Mouse (Mus musculus): Measurements from ENCODE around the gene Mpc1.
"Not testable (repeated sequence)": the region's sequence is repeated elsewhere in the genome, so short reads cannot be mapped to it uniquely, and the experiment has no call there.

Mpc1 gene

DNA sequence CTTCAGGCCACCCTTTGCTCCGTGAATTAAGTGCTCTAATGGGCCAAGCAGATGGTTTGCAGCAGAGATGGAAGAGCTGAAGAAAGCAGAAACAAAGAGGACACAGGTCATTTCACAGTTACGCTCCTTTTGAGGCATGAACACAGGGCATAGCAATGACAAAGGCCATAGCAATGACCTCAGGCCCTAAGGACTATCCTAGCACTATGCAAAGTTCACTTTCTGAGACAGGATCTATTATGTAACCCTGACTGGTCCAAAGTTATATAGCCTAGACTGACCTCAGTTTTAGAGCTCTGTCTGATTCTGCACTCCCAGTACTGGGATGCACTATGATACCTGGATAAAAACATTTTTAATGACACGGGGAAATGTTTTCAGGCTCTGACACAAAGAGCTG is 4.3 kb upstream of the Mpc1 start:
- DNase-seq (ENCODE audit: low read depth, low spot score) = no peak

GRCm38 (mm10) chr17:8283526-8284253 is 986 bp downstream of the Mpc1 start:
- peak; percentile 98 for DNase-seq (ENCODE audit: low read depth, low spot score)

DNA sequence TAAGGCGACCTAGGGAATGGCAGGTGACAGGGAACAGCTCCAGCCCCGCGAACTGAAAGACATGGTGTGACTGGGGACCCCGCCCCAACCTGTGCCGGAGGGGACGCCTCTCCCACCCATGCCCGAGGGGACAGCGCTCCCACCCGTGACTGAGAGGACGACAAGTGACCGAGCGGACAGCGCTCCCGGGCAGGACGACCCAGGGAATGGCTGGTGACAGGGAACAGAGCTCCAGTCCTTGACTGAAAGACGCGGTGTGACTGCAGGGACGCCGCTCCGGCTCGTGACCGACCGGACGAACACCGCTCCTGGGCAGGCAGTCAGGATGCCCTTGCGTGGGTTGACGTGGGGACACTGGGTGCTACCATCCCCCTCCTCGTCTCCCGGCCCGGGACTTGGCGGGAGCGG is 1.6 kb downstream of the Mpc1 start:
- DNase-seq (ENCODE audit: low read depth, low spot score) = no peak

- no peak for DNase-seq (ENCODE audit: low read depth, low spot score)
Measured at GRCm38 (mm10) chr17:8285056-8285455, 2.4 kb downstream of the Mpc1 start.

DNA sequence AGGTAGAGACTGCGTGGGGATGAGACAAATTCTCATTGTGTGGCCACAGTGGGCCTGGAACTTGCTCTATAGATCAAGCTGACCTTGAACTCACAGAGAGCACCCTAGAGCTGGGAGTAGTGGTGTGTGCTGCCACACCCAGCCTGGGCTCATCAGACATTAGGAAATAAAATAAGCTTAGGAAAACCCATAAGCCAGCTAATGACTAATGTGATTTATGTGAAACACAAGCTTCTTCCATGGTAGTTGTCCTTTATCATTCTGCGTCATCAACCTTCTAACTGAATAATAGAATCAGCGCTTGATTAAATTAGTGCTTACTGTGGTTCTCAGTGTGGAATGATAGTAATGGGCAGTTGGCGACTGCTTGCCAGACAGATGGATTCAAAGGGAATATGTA is 4.3 kb downstream of the Mpc1 start:
- DNase-seq (ENCODE audit: low read depth, low spot score) = no peak

DNA sequence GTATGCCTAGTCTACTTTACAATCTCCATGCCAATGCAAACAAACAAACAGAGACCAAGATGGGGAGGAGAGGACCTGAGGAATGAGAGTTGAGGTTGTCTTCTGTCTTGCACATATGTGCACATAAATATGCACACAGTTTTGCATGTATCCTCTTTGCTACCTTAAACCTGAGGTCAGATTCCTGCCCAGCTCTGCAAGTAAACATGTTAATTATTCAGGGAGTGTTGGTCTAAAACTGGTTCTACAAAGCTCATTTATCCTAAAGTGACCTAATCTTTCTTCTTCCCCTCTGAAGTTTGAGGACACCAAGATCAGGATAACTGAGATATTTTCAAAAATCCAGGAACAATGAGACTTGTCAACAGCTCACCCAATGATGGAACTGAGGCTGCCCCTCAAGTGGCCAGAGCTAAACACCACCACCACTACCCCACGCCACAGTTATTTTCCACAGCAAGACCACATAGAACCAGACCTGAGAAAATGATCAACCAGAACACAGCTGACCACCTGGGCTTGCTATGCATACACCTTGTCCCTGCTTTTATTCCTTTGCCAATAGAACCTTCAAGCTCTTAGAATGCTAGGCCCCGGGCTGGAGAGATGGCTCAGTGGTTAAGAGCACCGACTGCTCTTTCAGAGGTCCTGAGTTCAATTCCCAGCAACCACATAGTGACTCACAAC is 7.4 kb downstream of the Mpc1 start:
- DNase-seq (ENCODE audit: low read depth, low spot score) = no peak

GRCm38 (mm10) chr17:8290736-8291135 is 8.0 kb downstream of the Mpc1 start:
- DNase-seq (ENCODE audit: low read depth, low spot score) = no peak

DNA sequence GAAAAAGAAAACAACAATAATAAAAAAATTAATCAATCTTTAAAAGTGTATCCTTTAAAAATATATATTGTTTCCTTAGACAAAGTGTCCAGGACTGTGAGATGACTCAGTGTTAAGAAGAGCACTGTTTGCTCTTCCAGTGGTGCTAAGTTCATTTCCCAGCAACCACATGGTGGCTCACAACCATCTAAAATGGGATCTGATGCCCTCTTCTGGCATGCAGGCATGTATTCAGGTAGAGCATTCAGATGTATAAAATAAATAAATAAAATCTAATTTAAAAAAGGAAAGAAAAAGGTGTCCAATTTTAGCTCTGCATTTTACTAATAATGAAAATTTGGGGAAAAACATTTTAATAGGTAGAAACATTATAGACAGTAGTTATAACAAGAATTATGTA is 13.1 kb downstream of the Mpc1 start:
- DNase-seq (ENCODE audit: low read depth, low spot score) = no peak

DNA sequence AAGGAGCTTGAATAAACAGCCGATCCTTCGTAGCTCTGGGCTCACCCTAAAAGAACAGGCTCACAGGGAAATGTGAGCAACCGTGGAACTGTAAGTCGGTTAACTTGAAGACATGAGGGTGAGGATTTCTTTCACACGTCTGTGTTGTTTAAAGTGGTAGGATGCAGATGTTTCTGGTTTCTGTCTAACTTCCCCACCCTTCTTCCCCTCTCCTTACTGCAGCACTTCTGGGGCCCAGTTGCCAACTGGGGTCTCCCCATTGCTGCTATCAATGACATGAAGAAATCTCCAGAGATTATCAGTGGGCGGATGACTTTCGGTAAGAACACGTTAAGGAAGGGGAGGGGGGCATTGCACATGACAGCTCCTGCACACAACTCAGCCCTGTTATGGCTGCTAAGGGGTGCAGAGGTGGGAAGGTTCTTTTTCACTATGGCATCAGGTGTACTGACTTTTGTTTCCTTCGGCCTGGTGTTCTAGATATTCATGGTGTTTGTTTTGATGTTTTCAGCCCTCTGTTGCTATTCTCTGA is 13.7 kb downstream of the Mpc1 start:
- no peak for DNase-seq (ENCODE audit: low read depth, low spot score)

- DNase-seq (ENCODE audit: low read depth, low spot score) = no peak
Measured at GRCm38 (mm10) chr17:8297746-8298145, 15.0 kb downstream of the Mpc1 start.

GRCm38 (mm10) chr17:8298281-8298680 is 15.6 kb downstream of the Mpc1 start:
- DNase-seq (ENCODE audit: low read depth, low spot score) = no peak

DNA sequence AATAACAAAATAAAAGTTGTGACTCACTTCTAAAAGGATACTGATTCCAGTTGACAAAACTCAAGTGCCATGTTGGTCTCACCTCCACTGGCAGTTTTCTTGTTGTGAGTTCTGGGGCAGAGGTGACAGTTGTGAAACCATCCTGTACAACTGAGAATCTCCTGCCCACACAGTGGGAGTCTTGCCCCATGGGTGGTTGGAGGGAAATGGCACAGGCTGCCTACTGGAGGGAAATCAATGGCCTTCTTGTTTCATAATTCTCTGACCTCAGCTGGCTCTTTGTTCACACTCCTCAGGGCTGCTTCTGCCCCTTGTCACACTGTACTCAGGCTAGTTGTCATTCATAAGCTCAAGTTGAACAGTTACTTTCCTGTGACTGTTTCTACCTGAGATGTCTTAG is 16.8 kb downstream of the Mpc1 start:
- no peak for DNase-seq (ENCODE audit: low read depth, low spot score)

DNA sequence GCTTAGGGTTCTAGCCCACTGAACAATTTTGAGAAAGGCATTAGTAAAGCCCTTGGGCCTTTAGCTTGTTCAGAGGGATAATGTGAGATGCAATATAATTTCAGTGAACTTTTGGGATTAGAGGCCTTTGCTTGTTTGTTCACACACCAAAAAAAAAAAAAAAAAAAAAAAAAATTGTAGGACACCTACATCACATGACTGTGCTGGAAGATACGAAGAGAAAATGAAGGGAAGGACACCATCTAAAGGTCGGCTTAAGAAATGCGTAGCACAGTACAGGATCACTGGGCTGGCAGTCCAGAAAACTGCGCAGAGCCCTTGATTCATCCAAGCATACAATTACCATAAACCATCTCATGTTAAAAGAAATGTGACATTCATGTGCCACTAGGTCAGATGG is 18.8 kb downstream of the Mpc1 start:
- no peak for DNase-seq (ENCODE audit: low read depth, low spot score)

- no peak for DNase-seq (ENCODE audit: low read depth, low spot score)
Measured at GRCm38 (mm10) chr17:8302772-8303438, 20.2 kb downstream of the Mpc1 start.

- no peak for DNase-seq (ENCODE audit: low read depth, low spot score)
Measured at GRCm38 (mm10) chr17:8303671-8304070, 21.0 kb downstream of the Mpc1 start.

DNA sequence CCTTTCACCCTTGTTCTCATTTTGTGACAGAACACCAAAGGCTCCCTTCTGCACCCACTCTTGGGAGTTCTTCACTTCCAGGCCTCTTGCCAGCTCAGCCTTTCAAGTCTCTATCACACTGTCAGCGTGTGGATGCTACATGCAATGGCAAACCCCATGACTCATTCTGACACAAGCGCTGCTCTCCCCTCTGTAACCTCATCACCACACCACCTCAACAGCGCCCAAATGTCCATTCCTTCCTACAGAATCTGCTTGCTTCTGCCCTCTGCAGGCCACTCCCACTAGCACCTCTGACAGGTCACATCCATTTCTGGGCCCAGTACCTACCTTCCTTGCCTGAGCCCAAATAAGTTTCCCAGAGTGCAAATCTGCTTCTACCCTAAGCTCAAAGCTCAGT is 23.1 kb downstream of the Mpc1 start:
- DNase-seq (ENCODE audit: low read depth, low spot score) = peak; percentile 59

- peak; percentile 96 for DNase-seq (ENCODE audit: low read depth, low spot score)
Measured at GRCm38 (mm10) chr17:8310838-8311614, 28.3 kb downstream of the Mpc1 start, which contains the start of gene Sft2d1. TSS of gene Sft2d1 (plus strand) at chr17:8311102.

- peak; percentile 21 for DNase-seq (ENCODE audit: low read depth, low spot score)
Measured at GRCm38 (mm10) chr17:8311751-8312150, 29.0 kb downstream of the Mpc1 start.

DNA sequence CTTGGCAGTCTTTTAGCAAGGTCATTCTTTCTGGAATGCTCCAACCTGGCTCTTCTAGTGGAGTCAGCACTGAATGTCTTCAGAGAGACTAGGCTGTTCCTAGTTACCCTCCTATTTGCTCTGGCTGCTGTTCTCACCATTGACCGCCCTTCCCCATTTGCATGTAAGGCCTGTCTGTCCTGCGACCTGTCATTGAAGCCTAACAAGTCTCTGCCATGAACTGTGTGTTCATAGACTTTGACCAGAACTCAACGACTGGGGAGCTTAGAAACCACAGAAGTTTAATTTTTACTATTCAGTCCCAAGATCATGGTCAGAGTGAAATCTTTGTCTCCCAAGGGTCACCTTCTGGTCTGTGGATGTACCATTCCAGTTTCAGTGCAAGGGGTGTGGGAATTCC is 31.3 kb downstream of the Mpc1 start:
- DNase-seq (ENCODE audit: low read depth, low spot score) = no peak

DNA sequence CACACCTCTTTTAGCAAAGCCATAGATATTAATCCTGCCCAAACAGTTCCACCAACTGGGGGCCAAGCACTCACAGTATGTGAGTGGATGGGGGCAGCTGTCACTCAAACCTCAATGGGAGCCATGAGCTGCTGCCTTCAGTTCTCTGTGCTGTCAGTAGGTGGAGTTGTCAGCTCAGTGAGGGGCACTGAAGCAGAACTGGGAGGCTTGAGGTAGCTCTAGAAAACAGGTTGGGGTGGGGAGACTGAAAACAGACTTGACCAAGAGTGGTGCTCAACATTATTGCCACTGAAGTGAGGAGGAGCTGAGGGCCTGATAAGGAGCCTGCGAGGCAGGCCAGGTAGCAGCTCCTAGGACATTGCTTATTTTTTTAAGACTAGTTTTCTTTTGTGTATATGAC is 33.5 kb downstream of the Mpc1 start:
- DNase-seq (ENCODE audit: low read depth, low spot score) = peak; percentile 48

DNA sequence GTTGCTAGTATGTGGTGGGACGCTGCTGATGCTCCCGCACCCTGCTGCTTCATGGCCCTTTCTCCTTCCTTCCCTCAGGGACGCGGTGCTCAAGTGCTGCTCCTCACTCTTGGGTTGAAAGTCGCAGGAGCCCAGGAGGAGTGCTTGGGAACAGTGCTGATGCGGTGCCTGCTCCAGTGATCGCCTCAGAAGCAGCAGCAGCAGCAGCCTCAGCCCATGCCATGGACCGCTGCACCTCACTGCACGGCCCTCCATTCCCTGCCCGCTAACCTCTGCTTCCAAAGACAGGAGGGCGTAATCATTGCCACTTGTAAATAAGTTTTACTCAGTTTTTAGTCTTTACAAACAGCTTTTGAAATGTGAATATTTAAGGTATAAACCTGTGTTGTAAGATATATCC is 44.2 kb downstream of the Mpc1 start:
- DNase-seq (ENCODE audit: low read depth, low spot score) = not testable (repeated sequence)
